Mouse (Mus musculus) adrenal gland, adult 2 months (tissue): ENCODE measurements around the gene Bcl2l15. TPM values are rescaled to one million over a fixed set of nuclear protein-coding genes. Genes with fewer than 3 reads are reported as not detected.
"Not testable (repeated sequence)": the region's sequence is repeated elsewhere in the genome, so short reads cannot be mapped to it uniquely, and the experiment has no call there.

Source experiments
- DNase-seq: peaks from one replicate; pipeline ENCODE4 v3.0.0; 2021
- long read RNA-seq: library from polyadenylated mRNA; stranded (forward); transcript quantifications from one replicate; pipeline ENCODE4 v2.0.0, GENCODE M21; 2021
- polyA plus RNA-seq: library from polyadenylated mRNA; depleted of rRNA; stranded (reverse); fragments of >200 nt; gene quantifications from 2 replicates; pipeline ENCODE4 v1.2.3, GENCODE M21; 2012; rRNA removed
- total RNA-seq, 2 experiments: library from RNA; stranded (reverse); gene quantifications; 2 replicates each; pipeline ENCODE4 v1.2.3; 2021

The Bcl2l15 gene
- total RNA-seq (not detected), polyA plus RNA-seq (not detected in 2 replicates)
- long read RNA-seq: 0 reads

- no peak for DNase-seq
Measured at GRCm38 (mm10) chr3:103832426-103832825, at the start of gene Bcl2l15. Bcl2l15 (plus strand) TSS chr3:103832601.

GRCm38 (mm10) chr3:103782844-103783609, 49.4 kb upstream of the Bcl2l15 start:
- DNase-seq: no peak

- DNase-seq: no peak
Measured at GRCm38 (mm10) chr3:103787225-103787624, 45.2 kb upstream of the Bcl2l15 start.

GRCm38 (mm10) chr3:103789096-103789495, 43.3 kb upstream of the Bcl2l15 start:
- DNase-seq: no peak

- peak; percentile 73 for DNase-seq
Measured at GRCm38 (mm10) chr3:103789891-103790345, 42.5 kb upstream of the Bcl2l15 start.

- DNase-seq: no peak
Measured at GRCm38 (mm10) chr3:103790346-103791145, 41.9 kb upstream of the Bcl2l15 start.

- peak; percentile 97 for DNase-seq
Measured at GRCm38 (mm10) chr3:103791230-103792110, 40.9 kb upstream of the Bcl2l15 start, which contains the start of gene Hipk1. Hipk1 (minus strand) TSS chr3:103791563.

GRCm38 (mm10) chr3:103792111-103792406, 40.3 kb upstream of the Bcl2l15 start:
- not testable (repeated sequence) for DNase-seq

GRCm38 (mm10) chr3:103792566-103792965, 39.8 kb upstream of the Bcl2l15 start:
- DNase-seq: no peak

GRCm38 (mm10) chr3:103796389-103796788, 36.0 kb upstream of the Bcl2l15 start:
- DNase-seq: no peak

GRCm38 (mm10) chr3:103799507-103799906, 32.9 kb upstream of the Bcl2l15 start:
- DNase-seq: no peak

GRCm38 (mm10) chr3:103801631-103802531, 30.5 kb upstream of the Bcl2l15 start:
- DNase-seq: peak; percentile 86

- peak; percentile 10 for DNase-seq
Measured at GRCm38 (mm10) chr3:103802861-103803260, 29.5 kb upstream of the Bcl2l15 start.

GRCm38 (mm10) chr3:103805671-103806070, 26.7 kb upstream of the Bcl2l15 start:
- no peak for DNase-seq

GRCm38 (mm10) chr3:103808891-103809798, 23.3 kb upstream of the Bcl2l15 start, which contains the start of the genes Dclre1b, Ap4b1 and Gm43064:
Dclre1b (minus strand) TSS chr3:103809444.
Ap4b1 (plus strand) TSS chr3:103809520.
Gm43064 (plus strand) TSS chr3:103809573.
- DNase-seq: peak; percentile 95

GRCm38 (mm10) chr3:103809799-103810150, 22.6 kb upstream of the Bcl2l15 start:
- DNase-seq: no peak

GRCm38 (mm10) chr3:103810967-103811366, 21.4 kb upstream of the Bcl2l15 start:
- no peak for DNase-seq

GRCm38 (mm10) chr3:103827548-103827947, 4.9 kb upstream of the Bcl2l15 start:
- no peak for DNase-seq

GRCm38 (mm10) chr3:103829036-103829435, 3.4 kb upstream of the Bcl2l15 start:
- no peak for DNase-seq

GRCm38 (mm10) chr3:103830681-103831080, 1.7 kb upstream of the Bcl2l15 start:
- DNase-seq: not testable (repeated sequence)
